Mouse (Mus musculus): Measurements from ENCODE around the gene Iqcn.

Iqcn gene

DNA sequence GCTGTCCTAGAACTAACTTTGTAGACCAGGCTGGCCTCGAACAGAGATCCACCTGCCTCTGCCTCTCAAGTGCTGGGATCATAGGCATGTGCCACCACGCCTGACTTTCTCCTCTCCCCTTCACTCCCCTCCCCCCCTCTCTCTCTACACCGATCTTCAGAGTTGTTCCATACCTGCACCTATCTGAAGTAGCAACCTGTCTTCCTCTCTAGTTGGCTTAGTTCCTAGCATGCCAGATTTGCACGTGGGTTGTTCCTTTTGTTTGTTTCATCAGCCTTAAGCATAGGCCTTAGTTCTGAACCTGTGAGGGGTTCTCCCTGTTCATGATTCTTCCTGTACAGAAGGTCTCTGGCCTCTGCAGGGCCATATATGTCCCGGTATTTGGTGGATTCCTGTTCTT is 34.4 kb downstream of the Iqcn start:
- no peak for DNase-seq

- peak in 1 of 2 experiments; percentile 1 for DNase-seq
These were observed 35.0 kb downstream of the Iqcn start for GRCm38 (mm10) chr8:70738211-70738610.

- peak in 1 of 2 experiments; percentile 1 for DNase-seq
These were observed 38.4 kb downstream of the Iqcn start for GRCm38 (mm10) chr8:70741661-70742060.

- peak in 1 of 2 experiments; percentile 6 for DNase-seq
These were observed 38.9 kb downstream of the Iqcn start for GRCm38 (mm10) chr8:70742176-70742575.

GRCm38 (mm10) chr8:70742981-70743655 is 39.9 kb downstream of the Iqcn start:
- DNase-seq: peak in 1 of 2 experiments; percentile 12

- peak; percentile 18 to 33 for DNase-seq
These were observed 40.7 kb downstream of the Iqcn start for GRCm38 (mm10) chr8:70743656-70744590.

DNA sequence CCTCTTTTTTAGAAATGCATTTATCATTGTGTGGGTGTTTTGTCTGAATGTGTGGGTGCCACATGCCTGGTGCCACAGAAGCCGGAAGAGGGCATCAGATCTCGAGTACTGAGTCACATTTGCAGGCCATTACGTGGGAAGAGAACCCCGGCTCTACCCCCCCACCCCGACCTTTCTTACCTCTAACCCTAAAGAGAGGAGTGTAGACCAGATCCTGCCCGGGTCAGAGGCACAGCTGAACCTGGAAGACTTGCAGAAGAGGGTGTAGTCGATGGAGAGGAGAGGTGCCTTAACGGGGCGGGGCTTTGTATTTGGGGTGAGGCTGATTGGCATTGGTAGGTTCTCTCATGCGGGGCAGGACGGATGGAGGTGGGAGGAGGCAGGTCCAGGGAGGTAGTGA is 41.5 kb downstream of the Iqcn start:
- no peak for DNase-seq

DNA sequence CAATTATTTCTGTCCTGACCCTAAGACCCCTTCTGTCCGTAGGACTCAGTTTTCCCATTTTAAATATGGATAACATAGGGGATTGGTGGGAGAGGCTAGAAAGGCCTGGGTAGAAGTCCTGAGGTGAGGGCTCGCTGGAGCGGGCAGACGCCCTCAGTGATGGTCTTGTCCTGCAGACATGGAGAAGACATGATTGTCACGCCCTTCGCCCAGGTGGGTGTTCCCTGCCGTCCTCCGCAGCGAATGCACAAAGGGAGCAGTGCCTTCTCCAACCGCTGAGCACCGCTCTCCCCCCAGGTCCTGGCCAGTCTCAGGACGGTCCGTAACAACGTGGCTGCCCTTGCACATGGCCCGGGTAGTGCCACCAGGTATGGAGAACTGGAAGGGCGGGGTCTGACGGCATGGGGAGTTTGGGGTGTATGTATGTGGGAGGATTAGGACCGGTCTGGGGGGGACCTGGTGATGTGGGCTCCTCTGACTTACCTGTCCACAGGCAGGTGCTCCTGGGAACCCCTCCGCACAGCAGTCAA is 42.5 kb downstream of the Iqcn start:
- peak in 1 of 2 experiments; percentile 4 for DNase-seq

DNA sequence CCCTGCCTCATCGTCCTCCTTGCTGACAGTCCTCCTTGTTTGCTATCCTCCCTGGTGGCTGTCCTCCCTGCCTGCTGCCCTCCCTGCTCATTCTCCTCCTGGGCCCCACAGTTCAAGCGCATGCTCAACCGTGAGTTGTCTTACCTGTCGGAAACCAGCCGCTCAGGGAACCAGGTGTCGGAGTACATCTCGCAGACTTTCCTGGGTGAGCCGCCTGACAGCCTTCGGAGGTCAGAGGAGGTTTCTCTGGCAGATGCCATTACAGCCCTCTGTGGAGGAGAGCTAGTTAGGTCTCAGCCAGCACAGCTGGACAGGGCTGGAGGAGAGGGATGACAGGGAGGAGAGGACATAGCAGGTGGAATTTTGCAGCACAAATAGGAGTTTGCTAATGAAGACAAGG is 43.4 kb downstream of the Iqcn start:
- DNase-seq: peak in 1 of 2 experiments; percentile 2

GRCm38 (mm10) chr8:70747211-70747890 is 44.1 kb downstream of the Iqcn start:
- DNase-seq: peak in 1 of 2 experiments; percentile 3

- peak in 1 of 2 experiments; percentile 1 for DNase-seq
These were observed 45.2 kb downstream of the Iqcn start for GRCm38 (mm10) chr8:70748246-70749096.

- DNase-seq: peak in 1 of 2 experiments; percentile 8
These were observed 45.9 kb downstream of the Iqcn start for GRCm38 (mm10) chr8:70749097-70749674.

- DNase-seq: peak; percentile 1 to 2
These were observed 46.9 kb downstream of the Iqcn start for GRCm38 (mm10) chr8:70750128-70750680.

DNA sequence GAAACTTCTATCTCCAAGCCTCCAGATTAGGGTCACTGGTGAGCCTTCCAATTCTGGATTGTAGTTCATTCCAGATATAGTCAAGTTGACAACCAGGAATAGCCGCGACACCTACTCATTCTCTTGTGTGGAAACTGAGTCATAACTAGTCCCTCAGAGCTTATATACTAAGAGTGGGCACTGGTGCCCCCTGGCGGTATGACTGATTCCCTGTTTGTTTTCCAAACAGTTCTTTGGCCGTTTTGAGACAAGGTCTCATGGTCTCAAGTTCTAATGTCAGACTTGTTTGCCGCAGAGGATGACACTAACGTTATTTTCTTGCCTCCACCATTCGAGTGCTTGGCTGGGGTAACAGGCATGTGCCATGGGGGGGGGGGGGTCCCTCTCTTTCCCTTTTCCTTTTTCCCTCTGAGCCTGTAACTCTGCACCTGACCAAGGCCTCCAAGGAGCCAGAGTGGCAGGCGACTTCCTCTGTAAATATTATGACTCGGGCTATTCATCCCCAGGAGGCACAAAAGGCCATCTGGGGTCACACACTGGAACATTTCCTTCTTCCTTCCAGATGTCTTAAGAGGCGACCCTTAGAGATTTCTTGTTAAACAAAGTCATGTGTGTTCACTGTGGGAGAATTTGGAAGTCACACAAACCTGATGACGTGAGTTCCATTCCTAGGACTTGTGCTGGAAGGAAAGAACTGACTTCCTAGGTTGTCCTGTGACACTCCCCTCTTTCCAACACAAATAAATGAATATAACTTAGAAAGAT is 48.9 kb downstream of the Iqcn start:
- peak; percentile 61 to 85 for DNase-seq

DNA sequence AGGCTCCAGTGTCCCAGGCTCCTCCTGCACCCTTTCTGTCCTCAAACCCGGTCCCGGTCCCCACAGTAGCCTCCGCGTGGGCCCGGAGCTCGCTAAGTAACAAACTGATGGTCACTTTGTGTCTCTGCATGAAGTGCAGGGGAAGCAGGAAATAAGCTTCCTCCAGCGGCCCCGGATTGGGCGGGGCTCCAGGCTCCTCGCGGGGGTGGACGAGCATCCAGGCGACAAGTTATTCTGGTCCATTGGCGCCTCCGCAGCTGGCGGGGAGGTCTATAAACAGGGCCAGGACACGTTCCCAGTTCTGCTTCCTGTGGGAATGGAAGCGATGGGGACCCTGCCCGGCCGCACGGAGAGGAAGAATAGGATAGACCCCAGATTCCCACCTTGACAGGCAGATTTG is 49.9 kb downstream of the Iqcn start:
- peak; percentile 71 to 73 for DNase-seq

GRCm38 (mm10) chr8:70754043-70754870 is 51.0 kb downstream of the Iqcn start, which contains the start of gene Rab3a:
Rab3a (plus strand) TSS chr8:70754679.
- peak; percentile 93 to 97 for DNase-seq

- DNase-seq: peak in 1 of 2 experiments; percentile 52
These were observed 51.8 kb downstream of the Iqcn start for GRCm38 (mm10) chr8:70754871-70755660.
